Mouse (Mus musculus): ENCODE results near the gene Smtn.

DNA sequence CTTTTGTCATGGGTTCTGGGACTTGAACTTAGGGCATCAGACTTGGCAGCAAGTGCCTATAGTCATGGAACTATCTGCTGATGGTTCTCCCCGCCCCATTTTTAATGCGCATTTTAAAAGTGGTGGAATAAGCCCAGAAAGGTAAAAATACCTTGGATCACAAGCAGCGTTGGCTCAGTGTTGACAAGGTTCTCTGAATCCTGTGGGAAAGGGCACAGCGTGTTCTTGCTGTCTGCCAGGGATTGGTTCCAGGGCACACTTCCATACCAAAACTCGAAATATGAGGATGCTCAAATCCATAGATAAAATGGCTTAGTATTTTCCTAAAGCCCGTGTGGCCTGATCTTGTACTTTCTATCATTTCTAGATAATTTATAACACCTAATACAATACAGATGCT lies 27.1 kb downstream of the Smtn start:
- TF ChIP-seq CTCF (IDR thresholded peaks at IDR 0.05; ENCODE audit: low read depth), result no peak
- no peak for TF ChIP-seq EP300 (optimal IDR thresholded peaks at IDR 0.05)

Data from stomach, postnatal 0 days (tissue).